Mouse (Mus musculus) midbrain, embryonic 11.5 days (tissue): Measurements from ENCODE around the gene Spata4. TPM values are rescaled to one million over a fixed set of nuclear protein-coding genes. Genes with fewer than 3 reads are reported as not detected.
"Not testable (repeated sequence)": the region's sequence is repeated elsewhere in the genome, so short reads cannot be mapped to it uniquely, and the experiment has no call there.

Experiments
- ATAC-seq: fragments of 200-750 bp; cut with Nextera tagmentation; 2 replicates; pipeline ENCODE4 v1.8.0; 2017; ENCODE audit warnings: moderate TSS enrichment, moderate library complexity; ENCODE audit not compliant: low FRiP score
- DNase-seq: peaks from one replicate; pipeline ENCODE4 v3.0.0; 2015; ENCODE audit warnings: low spot score; ENCODE audit errors: missing footprints
- H3K27ac ChIP-seq: fragments of 300-500 bp; sonication (generic); 2 replicates; pipeline ENCODE4 v1.5.1; 2014; ENCODE audit warnings: low read depth, low read length
- H3K27me3 ChIP-seq: fragments of 300-500 bp; sonication (generic); 2 replicates; pipeline ENCODE4 v1.6.1; 2014; ENCODE audit warnings: mild to moderate bottlenecking, low read length, moderate library complexity, mixed read lengths; ENCODE audit not compliant: control insufficient read depth, insufficient read depth
- H3K36me3 ChIP-seq: fragments of 300-500 bp; sonication (generic); 2 replicates; pipeline ENCODE4 v1.6.1; 2014; ENCODE audit warnings: mild to moderate bottlenecking, low read length, moderate library complexity, mixed read lengths; ENCODE audit not compliant: control insufficient read depth, insufficient read depth
- H3K4me1 ChIP-seq: fragments of 300-500 bp; sonication (generic); 2 replicates; pipeline ENCODE4 v1.6.1; 2014; ENCODE audit warnings: low read length; ENCODE audit not compliant: control insufficient read depth, insufficient read depth
- H3K4me2 ChIP-seq: fragments of 300-500 bp; sonication (generic); 2 replicates; pipeline ENCODE4 v1.6.1; 2014; ENCODE audit warnings: mild to moderate bottlenecking, moderate library complexity
- H3K4me3 ChIP-seq: fragments of 300-500 bp; sonication (generic); 2 replicates; pipeline ENCODE4 v1.5.1; 2014; ENCODE audit warnings: low read depth, low read length
- H3K9ac ChIP-seq: fragments of 300-500 bp; sonication (generic); 2 replicates; pipeline ENCODE4 v1.6.1; 2014; ENCODE audit warnings: low read length
- H3K9me3 ChIP-seq: fragments of 300-500 bp; sonication (generic); 2 replicates; pipeline ENCODE4 v1.6.1; 2016; ENCODE audit warnings: low read length; ENCODE audit not compliant: control insufficient read depth
- WGBS: fragments of 180-500 bp; shearing (Covaris S2); extraction: QIAGEN DNeasy Blood & Tissue Kit; methylation state at CpG from one replicate; pipeline ENCODE4 v1.1.7; 2014; 5-methylcytosine and 5-hydroxymethylcytosine counted together
- polyA plus RNA-seq: library from polyadenylated mRNA; unstranded; fragments of >200 nt; fragmentation: Nextera tagmentation; extraction: Ambion mirVana; gene quantifications from 2 replicates; pipeline ENCODE4 v1.2.1, GENCODE M21; 2014

The Spata4 gene
- polyA plus RNA-seq, 1 experiment from 2014 or later, result not detected

GRCm38 (mm10) chr8:54594634-54595033 lies 5.9 kb upstream of the Spata4 start:
- 83% methylated on average over 5 of the region's 5 CpGs for WGBS

GRCm38 (mm10) chr8:54596051-54596450 lies 4.5 kb upstream of the Spata4 start:
- 63% methylated on average over 2 of the region's 2 CpGs for WGBS

More at GRCm38 (mm10) chr8:54594634-54595033, 5.9 kb upstream of the Spata4 start:
- no peak for ATAC-seq
- Histone ChIP-seq H3K9me3 (no peaks in the 10 kb centered on the region), H3K4me3 (no peak overlapping the region), H3K4me2 (no peak overlapping the region), H3K36me3 (no peaks in the 10 kb centered on the region), H3K27ac (no peak overlapping the region), H3K4me1 (no peaks in the 10 kb centered on the region), H3K27me3 (no peaks in the 10 kb centered on the region), H3K9ac (no peak overlapping the region)
- DNase-seq, result no peak

GRCm38 (mm10) chr8:54596940-54597339 lies 3.6 kb upstream of the Spata4 start:
- WGBS, result 91% methylated on average over 2 of the region's 2 CpGs
- no peak for ATAC-seq
- no peak overlapping the region for H3K27ac ChIP-seq

More at GRCm38 (mm10) chr8:54596051-54596450, 4.5 kb upstream of the Spata4 start:
- H3K27ac ChIP-seq, result no peak overlapping the region
- DNase-seq (no peak), ATAC-seq (no peak)
- H3K27me3 ChIP-seq, result no peaks in the 10 kb centered on the region
- no peaks in the 10 kb centered on the region; the same call in 1 of the 2 replicates for H3K4me1 ChIP-seq
- no peak overlapping the region for H3K4me2 ChIP-seq
- no peaks in the 10 kb centered on the region for H3K9me3 ChIP-seq
- H3K36me3 ChIP-seq, result no peaks in the 10 kb centered on the region
- H3K9ac ChIP-seq, result no peak overlapping the region
- no peak overlapping the region for H3K4me3 ChIP-seq

GRCm38 (mm10) chr8:54597386-54597785 lies 3.2 kb upstream of the Spata4 start:
- Histone ChIP-seq H3K4me2 (no peak overlapping the region), H3K4me3 (no peak overlapping the region), H3K9ac (no peak overlapping the region), H3K36me3 (no peaks in the 10 kb centered on the region), H3K27ac (no peak overlapping the region), H3K9me3 (no peaks in the 10 kb centered on the region), H3K4me1 (no peaks in the 10 kb centered on the region; the same call in 1 of the 2 replicates), H3K27me3 (no peaks in the 10 kb centered on the region)
- 95% methylated on average over 2 of the region's 2 CpGs for WGBS
- no peak for DNase-seq
- ATAC-seq, result no peak

More at GRCm38 (mm10) chr8:54596940-54597339, 3.6 kb upstream of the Spata4 start:
- Histone ChIP-seq H3K27me3 (no peaks in the 10 kb centered on the region), H3K4me2 (no peak overlapping the region), H3K9ac (no peak overlapping the region), H3K4me1 (no peaks in the 10 kb centered on the region; the same call in 1 of the 2 replicates), H3K4me3 (no peak overlapping the region), H3K36me3 (no peaks in the 10 kb centered on the region), H3K9me3 (no peaks in the 10 kb centered on the region)
- DNase-seq, result no peak

- no peak overlapping the region for H3K9ac ChIP-seq
- DNase-seq (no peak), ATAC-seq (no peak)
- no peak overlapping the region for H3K4me2 ChIP-seq
- H3K9me3 ChIP-seq, result no peaks in the 10 kb centered on the region
- no peaks in the 10 kb centered on the region for H3K27me3 ChIP-seq
- no peaks in the 10 kb centered on the region; the same call in 1 of the 2 replicates for H3K4me1 ChIP-seq
- no peak overlapping the region for H3K4me3 ChIP-seq
- H3K27ac ChIP-seq, result no peak overlapping the region
- no peaks in the 10 kb centered on the region for H3K36me3 ChIP-seq
- 81% methylated on average over 4 of the region's 4 CpGs for WGBS
Measured at GRCm38 (mm10) chr8:54603440-54603839, 2.9 kb downstream of the Spata4 start.

DNA sequence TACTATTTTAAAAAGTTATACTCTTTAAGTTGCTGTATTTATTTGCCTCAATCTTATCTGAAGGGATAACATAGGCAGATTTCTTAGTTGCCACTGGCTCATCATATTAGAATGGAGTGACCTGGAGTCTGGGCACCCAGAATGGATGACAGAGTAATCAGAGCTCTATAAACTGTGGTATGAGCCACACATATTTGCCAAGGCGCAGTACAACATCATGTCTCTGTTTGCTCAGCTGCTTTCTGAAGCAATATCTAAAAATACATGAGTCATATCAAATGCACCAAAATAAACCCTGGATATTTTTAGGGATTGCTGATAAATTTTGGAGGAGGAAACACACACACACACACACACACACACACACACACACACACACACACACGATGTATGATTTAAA lies 8.8 kb downstream of the Spata4 start:
- no peaks in the 10 kb centered on the region for H3K9me3 ChIP-seq
- WGBS, result 93% methylated on average over 2 of the region's 2 CpGs
- DNase-seq, result no peak

DNA sequence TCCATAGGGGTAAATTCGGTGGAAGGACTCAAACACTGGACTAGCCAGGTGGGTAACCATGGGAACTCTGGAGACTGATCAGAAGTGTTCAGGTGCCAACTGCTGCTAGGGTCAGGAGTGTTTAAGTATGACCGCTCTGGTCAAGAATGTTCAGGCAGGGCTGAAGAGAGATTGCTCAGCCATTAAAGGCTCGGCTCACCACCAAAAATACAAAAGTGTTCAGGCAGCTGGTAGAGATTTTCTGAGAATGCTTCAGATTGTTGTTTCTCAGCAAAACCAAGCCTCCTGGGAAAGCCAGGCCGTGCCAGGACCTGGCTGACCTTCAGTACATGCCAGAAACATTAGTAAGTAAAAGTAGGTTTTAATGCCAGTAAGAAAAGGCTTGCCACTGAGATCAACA lies 9.7 kb downstream of the Spata4 start:
- Histone ChIP-seq H3K4me2 (no peak overlapping the region), H3K9ac (no peak overlapping the region), H3K27me3 (no peaks in the 10 kb centered on the region), H3K9me3 (no peaks in the 10 kb centered on the region), H3K27ac (no peak overlapping the region), H3K36me3 (no peaks in the 10 kb centered on the region), H3K4me3 (no peak overlapping the region), H3K4me1 (no peaks in the 10 kb centered on the region)
- no peak for DNase-seq
- WGBS, result 85% methylated on average over 4 of the region's 4 CpGs
- ATAC-seq, result no peak

More for the DNA sequence above, 8.8 kb downstream of the Spata4 start:
- Histone ChIP-seq H3K4me1 (no peaks in the 10 kb centered on the region), H3K27me3 (no peaks in the 10 kb centered on the region), H3K4me3 (no peak overlapping the region), H3K36me3 (no peaks in the 10 kb centered on the region), H3K4me2 (no peak overlapping the region), H3K27ac (no peak overlapping the region), H3K9ac (no peak overlapping the region)
- no peak for ATAC-seq

DNA sequence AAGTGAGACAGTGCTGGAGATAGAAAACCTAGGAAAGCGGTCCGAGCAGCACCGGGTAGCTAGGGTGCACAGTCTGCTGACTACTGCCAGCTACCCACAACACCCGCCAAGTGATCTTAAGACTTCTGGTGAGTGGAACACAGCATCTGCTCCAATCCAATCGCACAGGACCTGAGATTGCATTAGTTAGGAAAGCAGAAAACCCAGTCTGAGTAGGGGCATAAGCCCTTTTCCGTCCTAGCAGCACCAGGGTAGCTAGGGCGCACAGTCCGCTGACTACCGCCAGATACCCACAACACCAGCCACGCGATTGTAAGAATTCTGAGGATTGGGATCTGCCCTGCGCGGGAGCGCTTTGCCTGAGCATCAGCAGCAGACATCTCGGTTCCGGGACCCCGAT lies 16.1 kb downstream of the Spata4 start:
- not testable (repeated sequence) for H3K9me3 ChIP-seq, H3K36me3 ChIP-seq, ATAC-seq, H3K27ac ChIP-seq, H3K9ac ChIP-seq, H3K4me3 ChIP-seq, H3K4me2 ChIP-seq, DNase-seq, H3K4me1 ChIP-seq, H3K27me3 ChIP-seq
- 88% methylated on average over 17 of the region's 17 CpGs for WGBS

GRCm38 (mm10) chr8:54638634-54639033 lies 38.1 kb downstream of the Spata4 start:
- ATAC-seq, result no peak
- WGBS, result 73% methylated on average over 4 of the region's 4 CpGs

More at GRCm38 (mm10) chr8:54638634-54639033, 38.1 kb downstream of the Spata4 start:
- Histone ChIP-seq H3K4me3 (no peak overlapping the region), H3K9ac (no peak overlapping the region), H3K9me3 (no peaks in the 10 kb centered on the region), H3K36me3 (no peaks in the 10 kb centered on the region), H3K4me1 (no peaks in the 10 kb centered on the region), H3K27ac (no peak overlapping the region), H3K27me3 (no peaks in the 10 kb centered on the region), H3K4me2 (no peak overlapping the region)
- DNase-seq, result no peak
